8 mouse cellular contexts compared by ENCODE assay signal in the genomic region with DNA sequence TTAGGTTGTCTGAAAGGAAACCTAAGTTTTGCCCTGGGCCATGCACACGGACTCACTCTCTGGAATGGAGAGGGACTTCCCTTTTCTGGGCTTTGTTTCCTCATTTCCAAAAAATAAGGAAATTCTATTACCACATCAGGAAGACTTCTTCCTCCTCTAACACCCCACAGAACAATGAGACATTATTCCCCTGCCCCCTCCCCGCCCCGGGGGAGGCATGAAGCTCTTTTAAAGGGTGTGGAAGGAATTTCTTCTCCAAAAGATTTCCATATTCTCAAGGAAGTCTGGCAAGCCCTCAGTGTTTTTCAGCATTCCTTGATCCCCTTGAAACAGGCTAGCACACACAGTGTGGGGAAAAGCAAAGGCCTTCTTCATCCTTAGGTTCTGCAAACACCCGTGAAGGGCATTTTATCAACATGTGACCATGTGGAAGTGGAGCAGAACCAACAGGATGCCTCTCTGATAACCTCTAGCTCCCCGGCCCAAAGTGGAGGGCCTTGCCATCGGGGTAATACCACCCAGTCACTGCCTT.
DNase-seq lines count a peak whose midpoint lies in the region; ATAC-seq and TF ChIP-seq lines count a peak whose summit lies in the region.

No protein-coding gene starts in this region.

- TF ChIP-seq EP300 in lung, postnatal 0 days (IDR thresholded peaks at IDR 0.05) = no peak; the same call in 1 of the 2 replicates

- WGBS in lung, postnatal 0 days = 17% methylated on average over 6 of the region's 6 CpGs
- 75% methylated on average over 6 of the region's 6 CpGs for WGBS in hindbrain, postnatal 0 days

- peak overlapping the region; percentile 56 for H3K27ac ChIP-seq in embryonic fibroblast, embryonic 13.5 days (ENCODE audit: insufficient read depth, low read length)
- peak overlapping the region; percentile 68 for H3K27ac ChIP-seq in lung, postnatal 0 days (ENCODE audit: low read length)
- no peak overlapping the region for H3K27ac ChIP-seq in hindbrain, postnatal 0 days

- no peak overlapping the region for H3K4me2 ChIP-seq in lung, postnatal 0 days (replicated peaks; ENCODE audit: low read depth, low read length)
- no peak overlapping the region for H3K4me2 ChIP-seq in hindbrain, postnatal 0 days (ENCODE audit: low read depth, low read length)

- no peak for TF ChIP-seq POLR2A in embryonic fibroblast, embryonic 13.5 days (IDR thresholded peaks at IDR 0.05; ENCODE audit: low read depth, low read length)

- no peaks in the 10 kb centered on the region for H3K36me3 ChIP-seq in lung, postnatal 0 days (ENCODE audit: insufficient read depth, low read length)
- no peaks in the 10 kb centered on the region for H3K36me3 ChIP-seq in hindbrain, postnatal 0 days (ENCODE audit: insufficient read depth, low read length)

- peaks cover 9% of the 10 kb centered on the region for H3K4me1 ChIP-seq in embryonic fibroblast, embryonic 13.5 days (ENCODE audit: control insufficient read depth, insufficient read depth, low read length)
- peaks cover 7% of the 10 kb centered on the region; the same call in 1 of the 2 replicates for H3K4me1 ChIP-seq in lung, postnatal 0 days (ENCODE audit: insufficient read depth, low read depth, low read length)
- peaks cover 9% of the 10 kb centered on the region; the same call in 1 of the 2 replicates for H3K4me1 ChIP-seq in hindbrain, postnatal 0 days (ENCODE audit: insufficient read depth, low read length)

- peak; percentile 53 for ATAC-seq in lung, postnatal 0 days
- ATAC-seq in hindbrain, postnatal 0 days = no peak

- intact Hi-C loops in left cerebral cortex, postnatal 14 days (cut with DNase I) = loop anchor here (5.0 to 10.0 kb wide), 2 partner anchors 143 to 179 kb away; a partner anchor contains a TSS

- no peaks in the 10 kb centered on the region for H3K27me3 ChIP-seq in lung, postnatal 0 days (replicated peaks; ENCODE audit: insufficient read depth, low read length)
- H3K27me3 ChIP-seq in hindbrain, postnatal 0 days (ENCODE audit: insufficient read depth, low read length) = no peaks in the 10 kb centered on the region

- no peak for TF ChIP-seq CTCF in embryonic fibroblast, embryonic 13.5 days (IDR thresholded peaks at IDR 0.05; ENCODE audit: borderline replicate concordance, insufficient read depth, low read length)
- TF ChIP-seq CTCF in lung, postnatal 0 days (IDR thresholded peaks at IDR 0.05) = no peak
- no peak for TF ChIP-seq CTCF in hindbrain, postnatal 0 days (IDR thresholded peaks at IDR 0.05; ENCODE audit: low read depth)

- peak; percentile 43 for DNase-seq in gastrocnemius, adult 18-20 months (ENCODE audit: low spot score)
- DNase-seq in gastrocnemius, postnatal 10 days = no peak
- peak; percentile 60 for DNase-seq in kidney, adult 11 months
- DNase-seq in lung, postnatal 0 days (ENCODE audit: low spot score) = peak; percentile 46
- no peak for DNase-seq in layer of hippocampus, adult 8-10 months (ENCODE audit: low spot score in 2 of 2)
- no peak for DNase-seq in left cerebral cortex, postnatal 14 days (ENCODE audit: low spot score in 2 of 2)
- DNase-seq in hindbrain, postnatal 0 days (ENCODE audit: low spot score) = no peak

- H3K9ac ChIP-seq in lung, postnatal 0 days (replicated peaks; ENCODE audit: low read depth) = no peak overlapping the region
- H3K9ac ChIP-seq in hindbrain, postnatal 0 days (replicated peaks; ENCODE audit: low read length) = no peak overlapping the region

- no peak overlapping the region for H3K4me3 ChIP-seq in embryonic fibroblast, embryonic 13.5 days (ENCODE audit: insufficient read depth, low read length)
- H3K4me3 ChIP-seq in lung, postnatal 0 days (ENCODE audit: low read depth, low read length) = no peak overlapping the region
- no peak overlapping the region for H3K4me3 ChIP-seq in hindbrain, postnatal 0 days (ENCODE audit: low read length)

- H3K9me3 ChIP-seq in lung, postnatal 0 days (ENCODE audit: low read length) = no peaks in the 10 kb centered on the region
- H3K9me3 ChIP-seq in hindbrain, postnatal 0 days (ENCODE audit: low read length) = no peaks in the 10 kb centered on the region

Comparison
In these comparisons a context has a peak if more than half of its experiments do, and no peak if none do; other contexts are left out.
1. DNase-seq: peak in gastrocnemius, adult 18-20 months (single experiment), kidney, adult 11 months (single experiment) and lung, postnatal 0 days (single experiment); none in gastrocnemius, postnatal 10 days (single experiment), layer of hippocampus, adult 8-10 months (0 of 2), left cerebral cortex, postnatal 14 days (0 of 2) and hindbrain, postnatal 0 days (single experiment).